Mouse (Mus musculus): ENCODE data around the gene Pa2g4. TPM values are rescaled to one million over a fixed set of nuclear protein-coding genes. Genes with fewer than 3 reads are reported as not detected.
"Not testable (repeated sequence)": the region's sequence is repeated elsewhere in the genome, so short reads cannot be mapped to it uniquely, and the experiment has no call there.

Pa2g4 gene
- polyA plus RNA-seq, 1 experiment from 2014 or later = 210 TPM

- peaks cover 12% of the 10 kb centered on the region for H3K4me1 ChIP-seq (ENCODE audit: control insufficient read depth, insufficient read depth, low read length)
- H3K27me3 ChIP-seq (ENCODE audit: control insufficient read depth, insufficient read depth, low read length) = no peaks in the 10 kb centered on the region
- H3K9ac ChIP-seq (replicated peaks; ENCODE audit: low read depth, low read length) = peak overlapping the region; percentile 79
- H3K9me3 ChIP-seq (ENCODE audit: control insufficient read depth, low read depth, low read length) = no peaks in the 10 kb centered on the region
- H3K4me2 ChIP-seq (replicated peaks; ENCODE audit: low read depth, low read length) = peak overlapping the region; percentile 86
- peaks cover 32% of the 10 kb centered on the region for H3K36me3 ChIP-seq (ENCODE audit: control insufficient read depth, insufficient read depth, low read length)
- H3K4me3 ChIP-seq (ENCODE audit: low read depth, low read length) = peak overlapping the region; percentile 90
- under 1% methylated on average over 44 of the region's 46 CpGs for WGBS
- ATAC-seq (ENCODE audit: insufficient number of reproducible peaks, insufficient read depth, low FRiP score, low read depth) = peak; percentile 7; the same call in 1 of the 2 replicates
- H3K27ac ChIP-seq (ENCODE audit: low read length) = peak overlapping the region; percentile 91
Measured at GRCm38 (mm10) chr10:128565206-128565787, 490 bp downstream of the Pa2g4 start.

GRCm38 (mm10) chr10:128563544-128563943 is 2.2 kb downstream of the Pa2g4 start:
- Histone ChIP-seq H3K27me3 (ENCODE audit: control insufficient read depth, insufficient read depth, low read length) (no peaks in the 10 kb centered on the region), H3K9ac (replicated peaks; ENCODE audit: low read depth, low read length) (no peak overlapping the region), H3K4me2 (replicated peaks; ENCODE audit: low read depth, low read length) (peak overlapping the region; percentile 86; the same call in 1 of the 2 replicates), H3K4me3 (ENCODE audit: low read depth, low read length) (no peak overlapping the region; the same call in 1 of the 2 replicates), H3K4me1 (ENCODE audit: control insufficient read depth, insufficient read depth, low read length) (peaks cover 12% of the 10 kb centered on the region), H3K27ac (ENCODE audit: low read length) (no peak overlapping the region), H3K9me3 (ENCODE audit: control insufficient read depth, low read depth, low read length) (no peaks in the 10 kb centered on the region), H3K36me3 (ENCODE audit: control insufficient read depth, insufficient read depth, low read length) (peaks cover 49% of the 10 kb centered on the region)
- ATAC-seq (ENCODE audit: insufficient number of reproducible peaks, insufficient read depth, low FRiP score, low read depth) = no peak
- 86% methylated on average over 6 of the region's 6 CpGs for WGBS

GRCm38 (mm10) chr10:128556963-128557362 is 8.8 kb downstream of the Pa2g4 start:
- 89% methylated on average over 6 of the region's 6 CpGs for WGBS
- H3K4me1 ChIP-seq (ENCODE audit: control insufficient read depth, insufficient read depth, low read length) = no peaks in the 10 kb centered on the region
- peaks cover 51% of the 10 kb centered on the region for H3K36me3 ChIP-seq (ENCODE audit: control insufficient read depth, insufficient read depth, low read length)
- H3K4me3 ChIP-seq (ENCODE audit: low read depth, low read length) = no peak overlapping the region
- H3K27ac ChIP-seq (ENCODE audit: low read length) = no peak overlapping the region
- no peaks in the 10 kb centered on the region for H3K27me3 ChIP-seq (ENCODE audit: control insufficient read depth, insufficient read depth, low read length)
- no peak overlapping the region for H3K9ac ChIP-seq (replicated peaks; ENCODE audit: low read depth, low read length)
- no peak overlapping the region for H3K4me2 ChIP-seq (replicated peaks; ENCODE audit: low read depth, low read length)
- no peak for ATAC-seq (ENCODE audit: insufficient number of reproducible peaks, insufficient read depth, low FRiP score, low read depth)
- no peaks in the 10 kb centered on the region for H3K9me3 ChIP-seq (ENCODE audit: control insufficient read depth, low read depth, low read length)

- Histone ChIP-seq H3K9ac (replicated peaks; ENCODE audit: low read depth, low read length) (no peak overlapping the region), H3K4me1 (ENCODE audit: control insufficient read depth, insufficient read depth, low read length) (no peaks in the 10 kb centered on the region), H3K27ac (ENCODE audit: low read length) (no peak overlapping the region), H3K36me3 (ENCODE audit: control insufficient read depth, insufficient read depth, low read length) (peaks cover 44% of the 10 kb centered on the region), H3K9me3 (ENCODE audit: control insufficient read depth, low read depth, low read length) (no peaks in the 10 kb centered on the region), H3K4me3 (ENCODE audit: low read depth, low read length) (no peak overlapping the region), H3K4me2 (replicated peaks; ENCODE audit: low read depth, low read length) (no peak overlapping the region), H3K27me3 (ENCODE audit: control insufficient read depth, insufficient read depth, low read length) (no peaks in the 10 kb centered on the region)
- ATAC-seq (ENCODE audit: insufficient number of reproducible peaks, insufficient read depth, low FRiP score, low read depth) = no peak
Measured at GRCm38 (mm10) chr10:128556286-128556685, 9.5 kb downstream of the Pa2g4 start.

- not testable (repeated sequence) for ATAC-seq (ENCODE audit: insufficient number of reproducible peaks, insufficient read depth, low FRiP score, low read depth); H3K4me2 ChIP-seq (replicated peaks; ENCODE audit: low read depth, low read length); H3K27ac ChIP-seq (ENCODE audit: low read length); H3K4me3 ChIP-seq (ENCODE audit: low read depth, low read length); H3K9ac ChIP-seq (replicated peaks; ENCODE audit: low read depth, low read length); H3K27me3 ChIP-seq (ENCODE audit: control insufficient read depth, insufficient read depth, low read length); H3K4me1 ChIP-seq (ENCODE audit: control insufficient read depth, insufficient read depth, low read length); H3K9me3 ChIP-seq (ENCODE audit: control insufficient read depth, low read depth, low read length)
- peaks cover 37% of the 10 kb centered on the region for H3K36me3 ChIP-seq (ENCODE audit: control insufficient read depth, insufficient read depth, low read length)
- WGBS = 84% methylated on average over 1 of the region's 1 CpGs
Measured at GRCm38 (mm10) chr10:128555567-128555966, 10.2 kb downstream of the Pa2g4 start.

- not testable (repeated sequence) for H3K4me1 ChIP-seq (ENCODE audit: control insufficient read depth, insufficient read depth, low read length); H3K36me3 ChIP-seq (ENCODE audit: control insufficient read depth, insufficient read depth, low read length); H3K9me3 ChIP-seq (ENCODE audit: control insufficient read depth, low read depth, low read length); H3K27me3 ChIP-seq (ENCODE audit: control insufficient read depth, insufficient read depth, low read length); ATAC-seq (ENCODE audit: insufficient number of reproducible peaks, insufficient read depth, low FRiP score, low read depth); H3K27ac ChIP-seq (ENCODE audit: low read length); H3K9ac ChIP-seq (replicated peaks; ENCODE audit: low read depth, low read length); H3K4me2 ChIP-seq (replicated peaks; ENCODE audit: low read depth, low read length); H3K4me3 ChIP-seq (ENCODE audit: low read depth, low read length)
- WGBS = 92% methylated on average over 11 of the region's 11 CpGs
Measured at GRCm38 (mm10) chr10:128550144-128550823, 15.5 kb downstream of the Pa2g4 start.

- ATAC-seq (ENCODE audit: insufficient number of reproducible peaks, insufficient read depth, low FRiP score, low read depth); H3K27ac ChIP-seq (ENCODE audit: low read length); H3K27me3 ChIP-seq (ENCODE audit: control insufficient read depth, insufficient read depth, low read length); H3K4me2 ChIP-seq (replicated peaks; ENCODE audit: low read depth, low read length); H3K36me3 ChIP-seq (ENCODE audit: control insufficient read depth, insufficient read depth, low read length); H3K4me3 ChIP-seq (ENCODE audit: low read depth, low read length); H3K9ac ChIP-seq (replicated peaks; ENCODE audit: low read depth, low read length); H3K9me3 ChIP-seq (ENCODE audit: control insufficient read depth, low read depth, low read length); H3K4me1 ChIP-seq (ENCODE audit: control insufficient read depth, insufficient read depth, low read length): not testable (repeated sequence)
- WGBS = 69% methylated on average over 6 of the region's 6 CpGs
Measured at GRCm38 (mm10) chr10:128549682-128550057, 16.1 kb downstream of the Pa2g4 start.

- peak; percentile 93 for ATAC-seq (ENCODE audit: insufficient number of reproducible peaks, insufficient read depth, low FRiP score, low read depth)
- under 1% methylated on average over 31 of the region's 31 CpGs for WGBS
- 0 out of 2 replicates have a peak, but pooled peaks cover 3% of the 10 kb centered on the region for H3K4me1 ChIP-seq (ENCODE audit: control insufficient read depth, insufficient read depth, low read length)
- peak within 1 kb of the TSS; percentile 73 for H3K4me3 ChIP-seq (ENCODE audit: low read depth, low read length)
- H3K27me3 ChIP-seq (ENCODE audit: control insufficient read depth, insufficient read depth, low read length) = no peaks in the 10 kb centered on the region
- H3K9me3 ChIP-seq (ENCODE audit: control insufficient read depth, low read depth, low read length) = no peaks in the 10 kb centered on the region
- peaks cover 13% of the 10 kb centered on the region for H3K36me3 ChIP-seq (ENCODE audit: control insufficient read depth, insufficient read depth, low read length)
- H3K4me2 ChIP-seq (replicated peaks; ENCODE audit: low read depth, low read length) = peak within 1 kb of the TSS; percentile 69
- H3K27ac ChIP-seq (ENCODE audit: low read length) = peak within 1 kb of the TSS; percentile 94
- H3K9ac ChIP-seq (replicated peaks; ENCODE audit: low read depth, low read length) = peak within 1 kb of the TSS; percentile 89
Measured at GRCm38 (mm10) chr10:128548947-128549681, 16.7 kb downstream of the Pa2g4 start, which contains the start of gene Rpl41. Gene Rpl41, minus strand, starts transcription at chr10:128549305.

All from stomach, embryonic 14.5 days (tissue).